In the genomic region with DNA sequence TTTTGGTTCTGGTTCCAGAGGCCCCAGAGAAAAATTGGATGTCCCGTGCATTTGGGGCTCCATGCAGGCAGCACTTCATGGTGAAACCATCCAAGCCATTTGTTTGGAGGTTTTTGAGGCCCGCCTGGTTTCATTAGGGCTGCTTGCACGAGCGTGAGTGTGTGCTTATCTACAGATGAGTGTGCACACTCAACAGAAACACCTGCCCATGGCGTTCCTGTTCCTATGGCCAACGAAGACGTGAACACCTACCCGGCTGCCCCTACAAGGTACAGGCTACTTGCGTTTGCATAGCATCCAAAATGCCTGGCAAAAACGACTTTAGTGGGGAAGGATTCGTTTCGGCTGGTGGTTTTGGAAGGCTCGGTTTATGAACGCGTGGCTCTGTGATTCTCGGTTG, we compare ENCODE assay signal across 24 mouse cellular contexts.
"Had no signal": no experiment of that assay in that cellular context is flagged by ENCODE, and none has a peak within 500 bp of the region (broad histone marks: within the 10 kb centered on the region; RNA-seq: fewer than 3 reads in every experiment).

No protein-coding gene starts in this region.

- H3K27me3 ChIP-seq: heart, embryonic 12.5 days; hindbrain, embryonic 13.5 days; hindbrain, embryonic 15.5 days; kidney, embryonic 15.5 days; limb, embryonic 12.5 days; liver, embryonic 12.5 days had no signal

- H3K9me3 ChIP-seq: heart, embryonic 10.5 days; heart, embryonic 12.5 days; hindbrain, embryonic 13.5 days; hindbrain, embryonic 15.5 days; kidney, embryonic 15.5 days; limb, embryonic 10.5 days had no signal

- H3K4me3 ChIP-seq: heart, embryonic 10.5 days; heart, embryonic 12.5 days; hindbrain, embryonic 13.5 days; hindbrain, embryonic 15.5 days; kidney, embryonic 15.5 days; limb, embryonic 10.5 days; limb, embryonic 12.5 days; liver, embryonic 12.5 days had no signal

- H3K36me3 ChIP-seq: heart, embryonic 10.5 days; heart, embryonic 12.5 days; hindbrain, embryonic 13.5 days; hindbrain, embryonic 15.5 days; kidney, embryonic 15.5 days; limb, embryonic 10.5 days; limb, embryonic 12.5 days; liver, embryonic 12.5 days had no signal

- DNase-seq: gastrocnemius, postnatal 14 days; gastrocnemius, postnatal 36 days; heart, adult 18-20 months; heart, postnatal 10 days; heart, postnatal 36 days; kidney, adult 11 months; kidney, adult 2 months; kidney, adult 9 months; kidney, postnatal 14 days; kidney, postnatal 36 days; layer of hippocampus, adult 9-11 months; layer of hippocampus, postnatal 36 days had no signal

- H3K4me2 ChIP-seq: heart, embryonic 12.5 days; hindbrain, embryonic 15.5 days; kidney, embryonic 15.5 days; limb, embryonic 12.5 days; liver, embryonic 12.5 days had no signal

- ATAC-seq: hindbrain, postnatal 0 days; intestine, embryonic 16.5 days; liver, embryonic 12.5 days had no signal

- H3K27ac ChIP-seq: hindbrain, embryonic 15.5 days; hindbrain, postnatal 0 days; kidney, embryonic 15.5 days; kidney, postnatal 0 days; liver, embryonic 12.5 days; liver, embryonic 14.5 days had no signal

- H3K9ac ChIP-seq: heart, embryonic 12.5 days; hindbrain, embryonic 13.5 days; hindbrain, embryonic 15.5 days; kidney, embryonic 15.5 days; limb, embryonic 12.5 days; liver, embryonic 12.5 days; liver, embryonic 14.5 days had no signal
